Mouse (Mus musculus): ENCODE data around the gene Gpha2.

The Gpha2 gene

GRCm38 (mm10) chr19:6241274-6242107 lies 15.3 kb downstream of the Gpha2 start, which contains the start of gene Atg2a:
Gene Atg2a (plus strand): TSS chr19:6241668.
- DNase-seq (ENCODE audit: low spot score): peak; percentile 98

- DNase-seq (ENCODE audit: low spot score): no peak
Observed at GRCm38 (mm10) chr19:6242281-6242680, 16.1 kb downstream of the Gpha2 start.

- no peak for DNase-seq (ENCODE audit: low spot score)
Observed at GRCm38 (mm10) chr19:6243226-6243625, 17.0 kb downstream of the Gpha2 start.

- DNase-seq (ENCODE audit: low spot score): no peak
Observed at GRCm38 (mm10) chr19:6245806-6246205, 19.6 kb downstream of the Gpha2 start.

GRCm38 (mm10) chr19:6247526-6248300 lies 21.5 kb downstream of the Gpha2 start:
- no peak for DNase-seq (ENCODE audit: low spot score)

- DNase-seq (ENCODE audit: low spot score): no peak
Observed at GRCm38 (mm10) chr19:6253021-6253420, 26.8 kb downstream of the Gpha2 start.

- DNase-seq (ENCODE audit: low spot score): no peak
Observed at GRCm38 (mm10) chr19:6260428-6260827, 34.2 kb downstream of the Gpha2 start.

GRCm38 (mm10) chr19:6260946-6261345 lies 34.8 kb downstream of the Gpha2 start:
- DNase-seq (ENCODE audit: low spot score): no peak

- DNase-seq (ENCODE audit: low spot score): no peak
Observed at GRCm38 (mm10) chr19:6261379-6261778, 35.2 kb downstream of the Gpha2 start.

GRCm38 (mm10) chr19:6262222-6262621 lies 36.0 kb downstream of the Gpha2 start:
- peak; percentile 65 for DNase-seq (ENCODE audit: low spot score)

- no peak for DNase-seq (ENCODE audit: low spot score)
Observed at GRCm38 (mm10) chr19:6262839-6263433, 36.8 kb downstream of the Gpha2 start.

- no peak for DNase-seq (ENCODE audit: low spot score)
Observed at GRCm38 (mm10) chr19:6264200-6264599, 38.0 kb downstream of the Gpha2 start.

- DNase-seq (ENCODE audit: low spot score): no peak
Observed at GRCm38 (mm10) chr19:6264945-6265344, 38.8 kb downstream of the Gpha2 start.

GRCm38 (mm10) chr19:6265727-6266182 lies 39.6 kb downstream of the Gpha2 start:
- no peak for DNase-seq (ENCODE audit: low spot score)

- DNase-seq (ENCODE audit: low spot score): no peak
Observed at GRCm38 (mm10) chr19:6267306-6268169, 41.4 kb downstream of the Gpha2 start.

GRCm38 (mm10) chr19:6268170-6268528 lies 42.0 kb downstream of the Gpha2 start:
- DNase-seq (ENCODE audit: low spot score): peak; percentile 82

- no peak for DNase-seq (ENCODE audit: low spot score)
Observed at GRCm38 (mm10) chr19:6268670-6269132, 42.5 kb downstream of the Gpha2 start.

- no peak for DNase-seq (ENCODE audit: low spot score)
Observed at GRCm38 (mm10) chr19:6269798-6270475, 43.8 kb downstream of the Gpha2 start.

- no peak for DNase-seq (ENCODE audit: low spot score)
Observed at GRCm38 (mm10) chr19:6270661-6271060, 44.5 kb downstream of the Gpha2 start.

GRCm38 (mm10) chr19:6271206-6271605 lies 45.0 kb downstream of the Gpha2 start:
- no peak for DNase-seq (ENCODE audit: low spot score)

- DNase-seq (ENCODE audit: low spot score): no peak
Observed at GRCm38 (mm10) chr19:6272053-6272452, 45.9 kb downstream of the Gpha2 start.
